Mouse (Mus musculus): ENCODE measurements at regions not wholly inside any gene's neighbourhood (a gene's known extent, or its start where the extent isn't known, plus 50 kb on each side); places are given as distances from the start of the nearest gene placed in this dataset.

GRCm38 (mm10) chr15:97548354-97548753 is 157.3 kb downstream of the Rpap3 start:
- no peak overlapping the region for H3K4me3 ChIP-seq (ENCODE audit: insufficient read depth, low read depth, low read length)
- 92% methylated on average over 4 of the region's 4 CpGs for WGBS
- no peaks in the 10 kb centered on the region for H3K4me1 ChIP-seq (ENCODE audit: control insufficient read depth, insufficient read depth, low read length)
- H3K27ac ChIP-seq (ENCODE audit: insufficient read depth, low read depth, low read length) = no peak overlapping the region
- TF ChIP-seq CTCF (IDR thresholded peaks at IDR 0.05; ENCODE audit: insufficient read depth, low read depth, low read length) = no peak
- TF ChIP-seq POLR2A (IDR thresholded peaks at IDR 0.05; ENCODE audit: insufficient read depth, low read depth, low read length) = no peak

- H3K4me1 ChIP-seq (ENCODE audit: control insufficient read depth, insufficient read depth, low read length) = no peaks in the 10 kb centered on the region
- WGBS = 88% methylated on average over 11 of the region's 11 CpGs
- no peak overlapping the region for H3K4me3 ChIP-seq (ENCODE audit: insufficient read depth, low read depth, low read length)
- H3K27ac ChIP-seq (ENCODE audit: insufficient read depth, low read depth, low read length) = no peak overlapping the region
- no peak for TF ChIP-seq POLR2A (IDR thresholded peaks at IDR 0.05; ENCODE audit: insufficient read depth, low read depth, low read length)
- no peak; the same call in 1 of the 2 replicates for TF ChIP-seq CTCF (IDR thresholded peaks at IDR 0.05; ENCODE audit: insufficient read depth, low read depth, low read length)
Measured at GRCm38 (mm10) chr15:97545034-97545433, 160.6 kb downstream of the Rpap3 start.

- no peak for TF ChIP-seq POLR2A (IDR thresholded peaks at IDR 0.05; ENCODE audit: insufficient read depth, low read depth, low read length)
- 38% methylated on average over 9 of the region's 9 CpGs for WGBS
- no peak overlapping the region for H3K4me3 ChIP-seq (ENCODE audit: insufficient read depth, low read depth, low read length)
- H3K27ac ChIP-seq (ENCODE audit: insufficient read depth, low read depth, low read length) = no peak overlapping the region
- H3K4me1 ChIP-seq (ENCODE audit: control insufficient read depth, insufficient read depth, low read length) = no peaks in the 10 kb centered on the region
Measured at GRCm38 (mm10) chr15:97541646-97542045, 164.0 kb downstream of the Rpap3 start.

- 89% methylated on average over 12 of the region's 12 CpGs for WGBS
- Histone ChIP-seq H3K4me3 (ENCODE audit: insufficient read depth, low read depth, low read length) (no peak overlapping the region), H3K27ac (ENCODE audit: insufficient read depth, low read depth, low read length) (no peak overlapping the region), H3K4me1 (ENCODE audit: control insufficient read depth, insufficient read depth, low read length) (peaks cover 2% of the 10 kb centered on the region; the same call in 1 of the 2 replicates)
- TF ChIP-seq CTCF (IDR thresholded peaks at IDR 0.05; ENCODE audit: insufficient read depth, low read depth, low read length) (no peak), POLR2A (IDR thresholded peaks at IDR 0.05; ENCODE audit: insufficient read depth, low read depth, low read length) (no peak)
Measured at GRCm38 (mm10) chr15:97536145-97536544, 169.5 kb downstream of the Rpap3 start.

GRCm38 (mm10) chr15:97534878-97535277 is 170.7 kb downstream of the Rpap3 start:
- no peak overlapping the region for H3K27ac ChIP-seq (ENCODE audit: insufficient read depth, low read depth, low read length)
- WGBS = 54% methylated on average over 5 of the region's 5 CpGs
- H3K4me3 ChIP-seq (ENCODE audit: insufficient read depth, low read depth, low read length) = no peak overlapping the region
- peaks cover 2% of the 10 kb centered on the region; the same call in 1 of the 2 replicates for H3K4me1 ChIP-seq (ENCODE audit: control insufficient read depth, insufficient read depth, low read length)
- TF ChIP-seq POLR2A (IDR thresholded peaks at IDR 0.05; ENCODE audit: insufficient read depth, low read depth, low read length) = no peak
- no peak for TF ChIP-seq CTCF (IDR thresholded peaks at IDR 0.05; ENCODE audit: insufficient read depth, low read depth, low read length)

GRCm38 (mm10) chr15:97533553-97534291 is 171.9 kb downstream of the Rpap3 start:
- Histone ChIP-seq H3K4me1 (ENCODE audit: control insufficient read depth, insufficient read depth, low read length) (peaks cover 2% of the 10 kb centered on the region; the same call in 1 of the 2 replicates), H3K4me3 (ENCODE audit: insufficient read depth, low read depth, low read length) (no peak overlapping the region), H3K27ac (ENCODE audit: insufficient read depth, low read depth, low read length) (no peak overlapping the region)
- no peak for TF ChIP-seq CTCF (IDR thresholded peaks at IDR 0.05; ENCODE audit: insufficient read depth, low read depth, low read length)
- TF ChIP-seq POLR2A (IDR thresholded peaks at IDR 0.05; ENCODE audit: insufficient read depth, low read depth, low read length) = no peak
- 40% methylated on average over 12 of the region's 12 CpGs for WGBS

- no peak overlapping the region for H3K27ac ChIP-seq (ENCODE audit: insufficient read depth, low read depth, low read length)
- H3K4me3 ChIP-seq (ENCODE audit: insufficient read depth, low read depth, low read length) = no peak overlapping the region
- no peak for TF ChIP-seq CTCF (IDR thresholded peaks at IDR 0.05; ENCODE audit: insufficient read depth, low read depth, low read length)
- TF ChIP-seq POLR2A (IDR thresholded peaks at IDR 0.05; ENCODE audit: insufficient read depth, low read depth, low read length) = no peak
- peaks cover 2% of the 10 kb centered on the region; the same call in 1 of the 2 replicates for H3K4me1 ChIP-seq (ENCODE audit: control insufficient read depth, insufficient read depth, low read length)
- WGBS = 67% methylated on average over 10 of the region's 10 CpGs
Measured at GRCm38 (mm10) chr15:97532346-97532910, 173.2 kb downstream of the Rpap3 start.

- 86% methylated on average over 11 of the region's 11 CpGs for WGBS
- H3K4me1 ChIP-seq (ENCODE audit: control insufficient read depth, insufficient read depth, low read length) = no peaks in the 10 kb centered on the region
- H3K27ac ChIP-seq (ENCODE audit: insufficient read depth, low read depth, low read length) = no peak overlapping the region
- no peak overlapping the region for H3K4me3 ChIP-seq (ENCODE audit: insufficient read depth, low read depth, low read length)
- no peak for TF ChIP-seq POLR2A (IDR thresholded peaks at IDR 0.05; ENCODE audit: insufficient read depth, low read depth, low read length)
Measured at GRCm38 (mm10) chr15:97528291-97529050, 177.2 kb downstream of the Rpap3 start.

- Histone ChIP-seq H3K27ac (ENCODE audit: insufficient read depth, low read depth, low read length) (no peak overlapping the region), H3K4me1 (ENCODE audit: control insufficient read depth, insufficient read depth, low read length) (no peaks in the 10 kb centered on the region), H3K4me3 (ENCODE audit: insufficient read depth, low read depth, low read length) (no peak overlapping the region)
- WGBS = 87% methylated on average over 2 of the region's 2 CpGs
- no peak for TF ChIP-seq CTCF (IDR thresholded peaks at IDR 0.05; ENCODE audit: insufficient read depth, low read depth, low read length)
- no peak for TF ChIP-seq POLR2A (IDR thresholded peaks at IDR 0.05; ENCODE audit: insufficient read depth, low read depth, low read length)
Measured at GRCm38 (mm10) chr15:97520395-97520794, 185.2 kb downstream of the Rpap3 start.
